In genomic region chr2:169929540-169930497, GRCm38 (mm10) we compare ENCODE assay signal across 9 mouse cellular contexts.
A peak's percentile ranks its signal among the peaks of the same experiment; 100 is the strongest.
DNase-seq lines count a peak whose midpoint lies in the region; ATAC-seq and TF ChIP-seq lines count a peak whose summit lies in the region.
"Had no signal": no experiment of that assay in that cellular context is flagged by ENCODE, and none has a peak within 500 bp of the region (broad histone marks: within the 10 kb centered on the region; RNA-seq: fewer than 3 reads in every experiment).

No protein-coding gene starts in this region.

- no peak for TF ChIP-seq POLR2A in thymus, adult 2 months (IDR thresholded peaks at IDR 0.05; ENCODE audit: control insufficient read depth, extremely low read depth, insufficient read depth, low read length, poor library complexity)
- no peak for TF ChIP-seq POLR2A in cortical plate, adult 2 months (IDR thresholded peaks at IDR 0.05; ENCODE audit: extremely low read depth, insufficient read depth, low read length)

- no peak overlapping the region for H3K27ac ChIP-seq in thymus, adult 2 months (ENCODE audit: control insufficient read depth, insufficient read depth, low read length)
- H3K27ac ChIP-seq in cortical plate, adult 2 months (ENCODE audit: insufficient read depth, low read length) = no peak overlapping the region
- H3K27ac ChIP-seq in heart, embryonic 12.5 days (ENCODE audit: poor library complexity, severe bottlenecking) = no peak overlapping the region
- 0 out of 2 replicates have a peak overlapping the region, but pooled peaks have one; percentile 9 for H3K27ac ChIP-seq in kidney, embryonic 15.5 days
- H3K27ac ChIP-seq in liver, embryonic 15.5 days (replicated peaks) = no peak overlapping the region
- H3K27ac ChIP-seq in neural tube, embryonic 14.5 days (ENCODE audit: low read depth, low read length) = peak overlapping the region; percentile 44; the same call in 1 of the 2 replicates

- no peaks in the 10 kb centered on the region for H3K36me3 ChIP-seq in thymus, adult 2 months (ENCODE audit: control insufficient read depth, insufficient read depth, low read length)
- no peaks in the 10 kb centered on the region for H3K36me3 ChIP-seq in heart, embryonic 12.5 days
- no peaks in the 10 kb centered on the region for H3K36me3 ChIP-seq in kidney, embryonic 15.5 days
- H3K36me3 ChIP-seq in liver, embryonic 15.5 days (replicated peaks) = no peaks in the 10 kb centered on the region
- H3K36me3 ChIP-seq in neural tube, embryonic 14.5 days (ENCODE audit: control insufficient read depth, insufficient read depth, low read length) = no peaks in the 10 kb centered on the region

- no peak overlapping the region for H3K9ac ChIP-seq in heart, embryonic 12.5 days
- peak overlapping the region; percentile 42 for H3K9ac ChIP-seq in kidney, embryonic 15.5 days
- no peak overlapping the region for H3K9ac ChIP-seq in liver, embryonic 15.5 days
- peak overlapping the region; percentile 29; the same call in 1 of the 2 replicates for H3K9ac ChIP-seq in neural tube, embryonic 14.5 days (replicated peaks; ENCODE audit: low read depth, low read length)

- H3K4me2 ChIP-seq in heart, embryonic 12.5 days = peak overlapping the region; percentile 66
- peak overlapping the region; percentile 60 for H3K4me2 ChIP-seq in kidney, embryonic 15.5 days
- H3K4me2 ChIP-seq in liver, embryonic 15.5 days = peak overlapping the region; percentile 46
- peak overlapping the region; percentile 45 for H3K4me2 ChIP-seq in neural tube, embryonic 14.5 days (ENCODE audit: low read depth, low read length)

- 51% methylated on average over 23 of the region's 23 CpGs for WGBS in thymus, adult 2 months
- 52% methylated on average over 23 of the region's 23 CpGs for WGBS in heart, embryonic 12.5 days
- WGBS in kidney, embryonic 15.5 days = 43% methylated on average over 23 of the region's 23 CpGs
- WGBS in liver, embryonic 15.5 days (ENCODE audit: insufficient replicate concordance) = 41% methylated on average over 23 of the region's 23 CpGs
- WGBS in neural tube, embryonic 14.5 days = 41% methylated on average over 23 of the region's 23 CpGs

- H3K27me3 ChIP-seq in thymus, adult 2 months (ENCODE audit: control insufficient read depth, insufficient read depth, low read length) = no peaks in the 10 kb centered on the region
- H3K27me3 ChIP-seq in heart, embryonic 12.5 days (replicated peaks) = peaks cover 6% of the 10 kb centered on the region; the same call in 1 of the 2 replicates
- H3K27me3 ChIP-seq in kidney, embryonic 15.5 days = no peaks in the 10 kb centered on the region
- no peaks in the 10 kb centered on the region for H3K27me3 ChIP-seq in liver, embryonic 15.5 days
- no peaks in the 10 kb centered on the region for H3K27me3 ChIP-seq in neural tube, embryonic 14.5 days (ENCODE audit: control insufficient read depth, insufficient read depth, low read length)
- H3K27me3 ChIP-seq: Patski had no signal

- TF ChIP-seq CTCF in thymus, adult 2 months (IDR thresholded peaks at IDR 0.05; ENCODE audit: borderline replicate concordance, control insufficient read depth, extremely low read depth, insufficient read depth, low read length, poor library complexity) = no peak
- no peak for TF ChIP-seq CTCF in cortical plate, adult 2 months (IDR thresholded peaks at IDR 0.05; ENCODE audit: extremely low read depth, insufficient read depth, low read length)

- peak overlapping the region; percentile 15; the same call in 1 of the 2 replicates for H3K4me3 ChIP-seq in thymus, adult 2 months (ENCODE audit: control insufficient read depth, insufficient read depth, low read length)
- H3K4me3 ChIP-seq in cortical plate, adult 2 months (ENCODE audit: insufficient read depth, low read length) = peak overlapping the region; percentile 19; the same call in 1 of the 2 replicates
- peak overlapping the region; percentile 46 for H3K4me3 ChIP-seq in heart, embryonic 12.5 days
- H3K4me3 ChIP-seq in kidney, embryonic 15.5 days (replicated peaks) = peak overlapping the region; percentile 46
- H3K4me3 ChIP-seq in liver, embryonic 15.5 days (replicated peaks) = peak overlapping the region; percentile 21; the same call in 1 of the 2 replicates
- H3K4me3 ChIP-seq in neural tube, embryonic 14.5 days (ENCODE audit: low read depth, low read length) = peak overlapping the region; percentile 27

- no peak for ATAC-seq in heart, embryonic 12.5 days (ENCODE audit: insufficient number of reproducible peaks, low FRiP score)
- peak; percentile 79 for ATAC-seq in kidney, embryonic 15.5 days (replicated peaks; ENCODE audit: low FRiP score)
- no peak for ATAC-seq in liver, embryonic 15.5 days (ENCODE audit: insufficient read depth)
- ATAC-seq in neural tube, embryonic 14.5 days (ENCODE audit: low read depth) = peak; percentile 60; the same call in 1 of the 2 replicates

- H3K4me1 ChIP-seq in thymus, adult 2 months (replicated peaks; ENCODE audit: control insufficient read depth, insufficient read depth, low read length) = 0 out of 2 replicates have a peak, but pooled peaks cover 3% of the 10 kb centered on the region
- no peaks in the 10 kb centered on the region for H3K4me1 ChIP-seq in cortical plate, adult 2 months (ENCODE audit: control insufficient read depth, insufficient read depth, low read length)
- peaks cover 13% of the 10 kb centered on the region for H3K4me1 ChIP-seq in heart, embryonic 12.5 days (replicated peaks)
- H3K4me1 ChIP-seq in kidney, embryonic 15.5 days = peaks cover 14% of the 10 kb centered on the region
- no peaks in the 10 kb centered on the region for H3K4me1 ChIP-seq in liver, embryonic 15.5 days (replicated peaks)
- H3K4me1 ChIP-seq in neural tube, embryonic 14.5 days (ENCODE audit: control insufficient read depth, insufficient read depth, low read length) = peaks cover 5% of the 10 kb centered on the region; the same call in 1 of the 2 replicates

- H3K9me3 ChIP-seq in heart, embryonic 12.5 days (replicated peaks) = no peaks in the 10 kb centered on the region
- H3K9me3 ChIP-seq in kidney, embryonic 15.5 days (replicated peaks) = no peaks in the 10 kb centered on the region
- H3K9me3 ChIP-seq in liver, embryonic 15.5 days (replicated peaks) = no peaks in the 10 kb centered on the region
- no peaks in the 10 kb centered on the region for H3K9me3 ChIP-seq in neural tube, embryonic 14.5 days (ENCODE audit: control insufficient read depth, low read length)

- peak; percentile 1 for DNase-seq in thymus, adult 2 months
- DNase-seq in thymus, adult 18-20 months = no peak
- no peak for DNase-seq in spleen, adult 18-20 months

Comparison
In these comparisons a context has a peak if more than half of its experiments do, and no peak if none do; other contexts are left out.
1. H3K27ac ChIP-seq: peak in kidney, embryonic 15.5 days (single experiment) and neural tube, embryonic 14.5 days (single experiment); none in thymus, adult 2 months (single experiment), cortical plate, adult 2 months (single experiment), heart, embryonic 12.5 days (single experiment) and liver, embryonic 15.5 days (single experiment).
2. ATAC-seq: peak in kidney, embryonic 15.5 days (single experiment) and neural tube, embryonic 14.5 days (single experiment); none in heart, embryonic 12.5 days (single experiment) and liver, embryonic 15.5 days (single experiment).
3. H3K9ac ChIP-seq: peak in kidney, embryonic 15.5 days (single experiment) and neural tube, embryonic 14.5 days (single experiment); none in heart, embryonic 12.5 days (single experiment) and liver, embryonic 15.5 days (single experiment).
4. Peak in every context shown above with its lines, with median percentiles within 50 percentile points of each other: H3K4me3 ChIP-seq and H3K4me2 ChIP-seq.